Mouse (Mus musculus) neural tube, postnatal 0 days (tissue): ENCODE data around the gene Tsga8. TPM values are rescaled to one million over a fixed set of nuclear protein-coding genes. Genes with fewer than 3 reads are reported as not detected.

Source experiments
- polyA plus RNA-seq: library from polyadenylated mRNA; unstranded; fragments of >200 nt; fragmentation: Nextera tagmentation; extraction: Ambion mirVana; gene quantifications from 2 replicates; pipeline ENCODE4 v1.2.1, GENCODE M21; 2015

Tsga8 gene
- not detected in 2 replicates for polyA plus RNA-seq

GRCm38 (mm10) chrX:83487598-83487997 is at the start of gene Tsga8:
Gene Tsga8 (minus strand): TSS chrX:83487924.

